Mouse (Mus musculus): ENCODE data around the gene Gm30737.
"Not testable (repeated sequence)": the region's sequence is repeated elsewhere in the genome, so short reads cannot be mapped to it uniquely, and the experiment has no call there.

Gene Gm30737

DNA sequence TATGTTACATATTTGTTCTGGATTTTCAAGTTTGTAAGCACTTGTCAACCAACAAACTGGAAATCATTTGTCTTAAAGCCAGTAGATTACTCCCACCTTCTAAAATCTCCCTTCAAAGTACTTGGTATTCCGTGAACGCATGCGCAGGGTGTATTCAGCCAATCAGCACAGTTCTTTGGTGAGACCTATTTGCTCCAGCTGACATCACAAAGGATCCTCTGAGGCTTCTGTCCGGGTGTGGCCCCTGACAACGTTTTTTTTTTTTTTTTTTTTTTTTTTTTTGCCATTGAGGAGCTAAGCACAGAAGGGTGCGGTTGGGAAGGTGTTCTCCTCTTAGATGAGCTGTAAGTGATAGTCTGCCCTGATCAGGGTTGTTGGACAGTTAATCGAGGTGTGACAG, at the start of gene Gm30737:
Gene Gm30737, plus strand, starts transcription at position 301 of the 400 bp plus-strand sequence.
- DNase-seq = not testable (repeated sequence)

All from kidney, postnatal 36 days (tissue).